Mouse (Mus musculus): ENCODE data around the gene Ptges3.
"Not testable (repeated sequence)": the region's sequence is repeated elsewhere in the genome, so short reads cannot be mapped to it uniquely, and the experiment has no call there.

Ptges3 gene

DNA sequence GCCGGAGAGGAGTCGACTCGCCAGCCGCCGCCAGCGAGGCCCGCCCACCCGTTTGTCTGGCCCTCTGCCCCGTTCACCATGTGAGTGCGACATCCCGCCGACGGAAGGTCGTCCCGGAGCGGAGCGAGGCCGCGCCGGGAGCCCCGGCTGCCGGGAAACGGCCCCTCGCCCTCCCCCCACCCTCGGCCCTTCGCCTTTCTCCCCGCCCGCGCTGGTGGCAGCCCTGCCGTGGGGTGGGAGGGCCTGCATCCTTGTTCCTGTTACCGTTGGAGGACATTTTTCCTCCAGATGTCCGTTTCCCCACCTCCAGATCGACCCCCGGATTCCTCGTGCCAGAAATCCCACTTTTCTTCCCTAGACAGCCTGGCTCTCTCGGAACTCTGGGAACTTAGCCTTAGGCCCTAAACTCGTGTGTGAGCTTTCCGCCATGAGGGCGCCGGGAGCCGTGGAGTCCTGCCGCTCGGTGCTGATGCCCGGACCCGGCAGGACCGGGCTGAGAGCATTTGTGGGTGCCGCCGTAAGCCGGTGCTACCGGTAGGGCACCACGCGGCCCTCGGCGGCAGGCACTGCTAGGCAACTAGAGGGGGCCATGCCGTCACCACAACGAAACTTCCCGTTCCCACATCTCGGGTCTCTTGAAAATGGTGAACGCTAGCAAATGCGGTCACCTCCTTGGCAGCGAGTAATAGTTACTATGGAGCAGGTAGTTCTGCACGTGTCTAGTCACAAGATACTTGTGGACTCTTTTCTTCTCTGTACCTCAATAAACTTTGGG lies 640 bp downstream of the Ptges3 start:
- peak; percentile 50 to 69 for DNase-seq (ENCODE audit: low spot score in 2 of 2)

DNA sequence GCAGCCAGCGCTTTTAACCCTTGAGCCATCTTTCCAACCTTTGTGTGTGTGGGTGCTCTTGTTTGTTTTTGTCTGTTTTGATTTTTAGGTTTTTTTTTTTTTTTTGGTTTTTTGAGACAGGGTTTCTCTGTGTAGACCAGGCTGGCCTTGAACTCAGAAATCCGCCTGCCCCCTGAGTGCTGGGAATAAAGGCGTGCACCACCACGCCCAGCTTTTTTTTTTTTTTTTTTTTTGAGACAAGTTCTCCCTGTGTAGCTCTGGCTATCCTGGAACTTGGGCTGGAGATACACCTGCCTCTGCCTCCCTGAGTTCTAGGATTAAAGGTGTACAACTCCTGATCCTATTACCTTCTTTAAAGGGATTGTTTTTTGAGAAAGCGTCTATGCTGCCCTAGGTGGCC lies 2.4 kb downstream of the Ptges3 start:
- no peak for DNase-seq (ENCODE audit: low spot score in 2 of 2)

- no peak for DNase-seq (ENCODE audit: low spot score in 2 of 2)
These were observed 3.7 kb downstream of the Ptges3 start for GRCm38 (mm10) chr10:128062221-128062989.

DNA sequence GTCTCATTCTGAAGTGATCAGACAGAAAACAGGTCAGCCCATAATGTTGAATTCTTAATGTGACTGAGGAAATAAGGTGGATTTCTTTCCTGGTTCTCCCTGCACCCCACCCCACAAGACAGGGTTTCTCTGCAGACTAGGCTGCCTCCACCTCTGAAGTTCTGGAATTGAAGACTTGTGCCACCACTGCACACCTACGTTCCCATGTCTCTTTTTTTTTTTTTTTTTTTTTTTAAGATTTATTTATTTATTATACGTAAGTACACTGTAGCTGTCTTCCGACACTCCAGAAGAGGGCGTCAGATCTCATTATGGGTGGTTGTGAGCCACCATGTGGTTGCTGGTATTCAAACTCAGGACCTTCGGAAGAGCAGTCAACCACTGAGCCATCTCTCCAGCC lies 7.3 kb downstream of the Ptges3 start:
- DNase-seq (ENCODE audit: low spot score in 2 of 2), result no peak

DNA sequence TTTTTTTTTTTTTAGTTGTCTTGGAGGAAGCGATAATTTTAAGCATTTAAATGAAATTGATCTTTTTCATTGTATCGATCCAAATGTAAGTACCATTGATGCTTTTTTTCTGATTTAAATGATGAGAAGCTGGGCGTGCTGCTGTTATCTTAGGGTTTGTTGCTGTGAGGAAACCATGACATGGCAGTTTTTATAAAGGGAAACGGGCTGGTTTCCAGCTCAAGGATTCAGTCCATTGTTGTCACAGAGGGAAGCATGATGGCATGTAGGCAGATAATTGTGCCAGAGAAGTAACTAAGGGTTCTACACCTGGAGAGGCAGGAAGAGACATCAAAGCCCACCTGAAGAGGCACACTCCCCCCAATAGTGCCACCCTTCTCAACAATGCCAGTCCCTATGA lies 10.4 kb downstream of the Ptges3 start:
- no peak for DNase-seq (ENCODE audit: low spot score in 2 of 2)

GRCm38 (mm10) chr10:128070432-128070831 lies 11.7 kb downstream of the Ptges3 start:
- not testable (repeated sequence) for DNase-seq (ENCODE audit: low spot score in 2 of 2)

- not testable (repeated sequence) for DNase-seq (ENCODE audit: low spot score in 2 of 2)
These were observed 19.5 kb downstream of the Ptges3 start for GRCm38 (mm10) chr10:128078269-128078668.

DNA sequence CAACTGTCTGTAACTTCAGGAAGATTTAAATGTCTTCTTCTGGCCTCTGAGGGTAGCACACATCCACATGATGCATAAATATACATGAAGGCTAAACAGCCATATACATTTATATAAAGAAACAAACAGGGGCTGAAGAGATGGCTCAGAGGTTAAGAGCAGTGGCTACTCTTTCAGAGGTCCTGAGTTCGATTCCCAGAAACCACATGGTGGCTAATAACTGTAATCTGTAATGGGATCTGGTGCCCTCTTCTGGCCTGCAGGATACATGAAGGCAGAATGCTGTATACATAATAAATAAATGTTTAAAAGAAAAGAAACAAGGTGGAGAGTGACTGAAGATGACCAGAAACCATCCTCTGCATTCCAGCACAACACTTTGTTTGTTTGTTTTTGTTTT lies 21.7 kb downstream of the Ptges3 start:
- DNase-seq (ENCODE audit: low spot score in 2 of 2), result peak; percentile 38 to 46

- DNase-seq (ENCODE audit: low spot score in 2 of 2), result no peak
These were observed 23.2 kb downstream of the Ptges3 start for GRCm38 (mm10) chr10:128081807-128082476.

GRCm38 (mm10) chr10:128082477-128082808 lies 23.7 kb downstream of the Ptges3 start:
- DNase-seq (ENCODE audit: low spot score in 2 of 2), result no peak

DNA sequence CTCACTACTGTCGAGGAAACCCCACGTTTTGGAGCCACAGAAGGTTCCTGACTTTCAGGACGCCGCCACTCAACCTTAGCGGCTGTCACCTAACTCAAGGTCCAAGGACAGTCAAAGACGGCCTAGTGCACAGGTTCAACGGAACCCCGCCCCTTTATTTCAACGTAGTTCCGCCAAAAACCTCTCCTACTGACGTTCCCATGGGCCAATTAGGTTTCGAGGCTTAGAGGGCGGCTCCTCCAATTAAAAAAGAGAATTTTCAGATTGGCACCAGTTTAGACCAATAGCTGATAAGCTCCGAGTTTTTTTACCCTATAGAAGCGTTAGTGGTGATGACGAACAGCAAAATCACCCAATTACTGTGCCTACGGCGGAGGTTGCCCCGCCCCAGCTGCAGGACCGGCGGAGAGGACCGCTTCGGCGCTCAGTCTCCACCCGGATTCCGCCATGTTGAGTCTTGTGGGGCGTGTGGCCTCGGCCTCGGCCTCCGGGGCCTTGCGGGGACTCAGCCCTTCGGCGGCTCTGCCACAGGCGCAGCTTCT lies 24.2 kb downstream of the Ptges3 start, which contains the start of gene Atp5b:
Gene Atp5b (plus strand): TSS at position 394 of the 542 bp plus-strand sequence.
- peak; percentile 98 to 99 for DNase-seq (ENCODE audit: low spot score in 2 of 2)

- DNase-seq (ENCODE audit: low spot score in 2 of 2), result peak in 1 of 2 experiments; percentile 24
These were observed 24.9 kb downstream of the Ptges3 start for GRCm38 (mm10) chr10:128083688-128084087.

DNA sequence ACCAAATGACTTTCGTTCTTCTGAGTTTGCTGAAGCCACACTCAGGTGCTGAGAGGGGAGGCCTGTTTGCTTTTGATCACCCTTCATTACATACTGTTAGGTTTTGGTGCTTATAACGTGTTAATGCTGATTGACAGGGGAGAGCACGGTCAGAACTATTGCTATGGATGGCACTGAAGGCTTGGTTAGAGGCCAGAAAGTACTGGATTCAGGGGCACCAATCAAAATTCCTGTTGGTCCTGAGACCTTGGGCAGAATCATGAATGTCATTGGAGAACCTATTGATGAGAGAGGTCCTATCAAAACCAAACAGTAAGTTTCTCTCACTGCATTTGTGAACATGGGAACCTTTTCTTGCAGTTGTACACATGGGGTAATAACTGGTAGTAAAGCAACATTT lies 25.4 kb downstream of the Ptges3 start:
- no peak for DNase-seq (ENCODE audit: low spot score in 2 of 2)

DNA sequence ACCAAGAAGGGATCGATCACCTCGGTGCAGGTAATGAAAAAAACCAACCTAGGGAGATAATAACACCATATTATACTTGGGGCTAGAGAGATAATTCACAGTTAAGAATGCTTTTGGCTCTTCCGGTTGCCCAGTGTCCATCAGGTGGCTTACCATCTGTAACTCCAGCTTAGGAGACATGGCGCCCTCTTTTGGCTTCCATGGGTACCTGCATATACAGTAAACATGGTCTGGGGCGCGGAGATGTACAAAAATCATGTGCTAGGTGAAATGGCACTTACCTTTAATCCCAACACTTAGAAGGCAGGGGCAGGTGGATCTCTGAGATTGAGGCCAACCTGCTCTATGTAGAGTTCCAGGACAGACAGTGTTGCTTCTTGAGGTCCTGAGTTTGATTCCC lies 27.6 kb downstream of the Ptges3 start:
- DNase-seq (ENCODE audit: low spot score in 2 of 2), result peak in 1 of 2 experiments; percentile 32

- DNase-seq (ENCODE audit: low spot score in 2 of 2), result not testable (repeated sequence)
These were observed 28.5 kb downstream of the Ptges3 start for GRCm38 (mm10) chr10:128087216-128087615.

DNA sequence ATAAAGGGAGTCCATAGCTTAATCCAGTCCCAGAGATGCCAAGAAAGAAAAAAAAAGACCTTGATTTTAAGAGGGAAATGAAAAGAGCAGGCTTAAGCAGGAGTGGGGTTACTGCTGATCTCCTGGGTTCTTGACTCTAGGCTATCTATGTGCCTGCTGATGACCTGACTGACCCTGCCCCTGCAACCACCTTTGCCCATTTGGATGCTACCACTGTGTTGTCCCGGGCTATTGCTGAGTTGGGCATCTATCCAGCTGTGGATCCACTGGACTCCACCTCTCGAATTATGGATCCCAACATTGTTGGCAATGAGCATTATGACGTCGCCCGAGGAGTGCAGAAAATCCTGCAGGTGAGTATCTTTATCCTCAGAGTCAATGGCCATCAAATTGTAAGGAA lies 29.4 kb downstream of the Ptges3 start:
- DNase-seq (ENCODE audit: low spot score in 2 of 2), result no peak

- DNase-seq (ENCODE audit: low spot score in 2 of 2), result no peak
These were observed 31.1 kb downstream of the Ptges3 start for GRCm38 (mm10) chr10:128089842-128090241.

- peak; percentile 82 to 90 for DNase-seq (ENCODE audit: low spot score in 2 of 2)
These were observed 32.2 kb downstream of the Ptges3 start for GRCm38 (mm10) chr10:128090651-128091563.

- peak; percentile 58 to 71 for DNase-seq (ENCODE audit: low spot score in 2 of 2)
These were observed 33.1 kb downstream of the Ptges3 start, which contains the start of gene Baz2a for GRCm38 (mm10) chr10:128091564-128092505. Gene Baz2a (plus strand): TSS chr10:128091577.
